ENCODE assay signal across 24 mouse cellular contexts in genomic region chr12:85131361-85131760, GRCm38 (mm10). TPM values are rescaled to one million over a fixed set of nuclear protein-coding genes. Genes with fewer than 3 reads are reported as not detected.
"Had no signal": no experiment of that assay in that cellular context is flagged by ENCODE, and none has a peak within 500 bp of the region (broad histone marks: within the 10 kb centered on the region; RNA-seq: fewer than 3 reads in every experiment).

No protein-coding gene starts in this region.

- H3K27ac ChIP-seq: gastrocnemius, adult 2 months; heart, adult 2 months; heart, embryonic 10.5 days; hindbrain, embryonic 10.5 days; hindbrain, embryonic 12.5 days; hindbrain, embryonic 14.5 days; intestine, embryonic 15.5 days; left cerebral cortex, adult 2 months; limb, embryonic 10.5 days; limb, embryonic 12.5 days; liver, embryonic 13.5 days had no signal

- H3K4me3 ChIP-seq: gastrocnemius, adult 2 months; heart, adult 2 months; heart, embryonic 10.5 days; heart, embryonic 12.5 days; hindbrain, embryonic 10.5 days; hindbrain, embryonic 12.5 days; intestine, embryonic 15.5 days; left cerebral cortex, adult 2 months; limb, embryonic 10.5 days; limb, embryonic 12.5 days; liver, embryonic 13.5 days had no signal

- DNase-seq: gastrocnemius, adult 2 months; gastrocnemius, postnatal 10 days; gastrocnemius, postnatal 25 days; heart, adult 2 months; heart, postnatal 10 days; heart, postnatal 4 days; kidney, adult 18-20 months; kidney, adult 8-10 months; kidney, postnatal 10 days; kidney, postnatal 25 days; kidney, postnatal 4 days; layer of hippocampus, adult 9-11 months; liver; liver, embryonic 13.5 days had no signal

RNA-seq across cellular contexts. Expression of gene Rps6kl1, which starts 19.7 kb away (rescaled TPM):
- total RNA-seq: granulocyte monocyte progenitor cell, adult 5-6 weeks had no signal

RNA-seq across cellular contexts. Expression of gene Pgf, which starts 46.2 kb away (rescaled TPM):
- total RNA-seq: granulocyte monocyte progenitor cell, adult 5-6 weeks had no signal
